In the genomic region with DNA sequence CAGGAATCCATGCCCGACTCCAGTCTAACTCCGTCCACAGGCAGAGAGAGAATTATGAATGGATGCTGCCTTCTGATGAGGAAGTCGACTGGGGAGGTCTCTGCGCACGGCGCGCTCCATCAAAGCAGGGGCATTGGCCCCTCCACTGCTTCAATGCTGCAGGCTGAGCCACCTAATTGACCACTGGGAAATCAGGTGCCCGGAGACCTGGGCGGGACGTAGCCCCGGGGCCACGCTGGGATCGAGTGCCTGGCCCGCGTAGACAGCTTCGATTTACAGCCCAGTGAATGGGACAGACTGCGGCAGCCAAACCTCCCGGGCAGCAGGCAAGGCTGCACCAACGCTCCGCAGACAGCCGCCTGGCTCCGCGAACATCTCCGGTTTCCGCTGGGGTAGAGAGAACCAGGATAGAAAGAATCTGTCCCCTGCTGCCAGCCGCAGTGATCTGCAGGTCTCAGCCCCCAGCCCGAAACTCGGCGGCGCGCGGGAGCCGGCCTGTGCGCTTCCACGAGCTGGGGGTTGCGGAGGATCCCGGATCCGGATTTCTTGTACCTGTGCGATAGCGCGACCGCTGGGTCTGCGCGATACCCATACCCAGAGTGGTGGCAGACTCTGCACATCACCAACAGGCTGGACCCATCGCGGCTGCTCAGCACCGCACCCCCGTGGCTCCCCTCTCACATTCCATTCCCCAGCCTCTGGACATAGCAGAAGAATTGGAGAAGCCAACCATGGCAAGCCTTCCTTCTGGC, we compare ENCODE assay signal across 8 mouse cellular contexts.
DNase-seq lines count a peak whose midpoint lies in the region; ATAC-seq and TF ChIP-seq lines count a peak whose summit lies in the region.

No protein-coding gene starts in this region.

- DNase-seq in adrenal gland, postnatal 14 days: peak; percentile 14
- DNase-seq in adrenal gland, adult 18-20 months (ENCODE audit: low spot score in 2 of 2): no peak
- no peak for DNase-seq in spleen, adult 2 months (ENCODE audit: low read depth in 1 of 2, low spot score in 2 of 2)
- DNase-seq in spleen, adult 12 weeks (ENCODE audit: low spot score): no peak
- peak; percentile 25 for DNase-seq in hindbrain, embryonic 14.5 days (ENCODE audit: low spot score)
- no peak for DNase-seq in liver, embryonic 13.5 days
- peak; percentile 32 for DNase-seq in right cerebral cortex, postnatal 25 days
- no peak for DNase-seq in spleen, adult 18-20 months

- no peak for TF ChIP-seq CTCF in spleen, adult 2 months (IDR thresholded peaks at IDR 0.05; ENCODE audit: extremely low read depth, insufficient read depth, insufficient read length, insufficient replicate concordance)

- H3K9me3 ChIP-seq in hindbrain, embryonic 14.5 days (ENCODE audit: control insufficient read depth, low read length): no peaks in the 10 kb centered on the region
- no peaks in the 10 kb centered on the region for H3K9me3 ChIP-seq in liver, embryonic 13.5 days (replicated peaks)

- H3K27me3 ChIP-seq in spleen, adult 2 months (ENCODE audit: control insufficient read depth, insufficient read depth, low read length): no peaks in the 10 kb centered on the region
- peaks cover 36% of the 10 kb centered on the region for H3K27me3 ChIP-seq in hindbrain, embryonic 14.5 days (ENCODE audit: control insufficient read depth, insufficient read depth, low read length)
- H3K27me3 ChIP-seq in liver, embryonic 13.5 days: peaks cover 45% of the 10 kb centered on the region

- peak overlapping the region; percentile 42; the same call in 1 of the 2 replicates for H3K4me3 ChIP-seq in spleen, adult 2 months (ENCODE audit: extremely low read depth, insufficient read depth, insufficient read length)
- peak overlapping the region; percentile 49 for H3K4me3 ChIP-seq in hindbrain, embryonic 14.5 days (replicated peaks; ENCODE audit: low read length)
- H3K4me3 ChIP-seq in liver, embryonic 13.5 days (replicated peaks): peak overlapping the region; percentile 18; the same call in 1 of the 2 replicates

- peak; percentile 75 for ATAC-seq in hindbrain, embryonic 14.5 days (ENCODE audit: low FRiP score)
- ATAC-seq in liver, embryonic 13.5 days (ENCODE audit: low read depth): no peak

- H3K36me3 ChIP-seq in spleen, adult 2 months (ENCODE audit: control insufficient read depth, insufficient read depth, low read length): no peaks in the 10 kb centered on the region
- H3K36me3 ChIP-seq in hindbrain, embryonic 14.5 days (replicated peaks; ENCODE audit: control insufficient read depth, insufficient read depth): no peaks in the 10 kb centered on the region
- H3K36me3 ChIP-seq in liver, embryonic 13.5 days: no peaks in the 10 kb centered on the region

- H3K9ac ChIP-seq in hindbrain, embryonic 14.5 days: peak overlapping the region; percentile 64
- H3K9ac ChIP-seq in liver, embryonic 13.5 days: no peak overlapping the region

- no peaks in the 10 kb centered on the region for H3K4me1 ChIP-seq in spleen, adult 2 months (ENCODE audit: control insufficient read depth, insufficient read depth, insufficient read length)
- H3K4me1 ChIP-seq in hindbrain, embryonic 14.5 days (replicated peaks; ENCODE audit: control insufficient read depth, insufficient read depth, low read length): no peaks in the 10 kb centered on the region
- H3K4me1 ChIP-seq in liver, embryonic 13.5 days (replicated peaks): no peaks in the 10 kb centered on the region

- peak overlapping the region; percentile 70 for H3K4me2 ChIP-seq in hindbrain, embryonic 14.5 days (replicated peaks)
- peak overlapping the region; percentile 49 for H3K4me2 ChIP-seq in liver, embryonic 13.5 days

- H3K27ac ChIP-seq in spleen, adult 2 months (ENCODE audit: insufficient read depth, low read length): no peak overlapping the region
- H3K27ac ChIP-seq in hindbrain, embryonic 14.5 days: peak overlapping the region; percentile 83
- H3K27ac ChIP-seq in liver, embryonic 13.5 days: no peak overlapping the region

- TF ChIP-seq POLR2A in spleen, adult 2 months (IDR thresholded peaks at IDR 0.05; ENCODE audit: low read depth, low read length): no peak

- WGBS in spleen, adult 2 months: 33% methylated on average over 48 of the region's 48 CpGs
- WGBS in hindbrain, embryonic 14.5 days: 14% methylated on average over 48 of the region's 48 CpGs
- 17% methylated on average over 48 of the region's 48 CpGs for WGBS in liver, embryonic 13.5 days (ENCODE audit: insufficient replicate concordance)

Comparison
In these comparisons a context has a peak if more than half of its experiments do, and no peak if none do; other contexts are left out.
1. DNase-seq: peak in adrenal gland, postnatal 14 days (single experiment), hindbrain, embryonic 14.5 days (single experiment) and right cerebral cortex, postnatal 25 days (single experiment); none in adrenal gland, adult 18-20 months (0 of 2), spleen, adult 2 months (0 of 2), spleen, adult 12 weeks (single experiment), liver, embryonic 13.5 days (single experiment) and spleen, adult 18-20 months (0 of 2).
2. Peak in every context shown above with its lines, with median percentiles within 50 percentile points of each other: H3K4me3 ChIP-seq.